Mouse (Mus musculus) liver, embryonic 11.5 days (tissue): ENCODE data around the gene Csnk1d. TPM values are rescaled to one million over a fixed set of nuclear protein-coding genes. Genes with fewer than 3 reads are reported as not detected.
A peak's percentile ranks its signal among the peaks of the same experiment; 100 is the strongest.

Experiments used
- ATAC-seq: fragments of 200-750 bp; cut with Nextera tagmentation; replicated peaks from 2 replicates; pipeline ENCODE4 v1.8.0; 2017; ENCODE audit warnings: moderate number of reproducible peaks, mild to moderate bottlenecking, moderate TSS enrichment, moderate library complexity; ENCODE audit not compliant: low FRiP score
- DNase-seq: peaks from one replicate; pipeline ENCODE4 v3.0.0-alpha.2; 2017; ENCODE audit warnings: low spot score
- H3K27ac ChIP-seq: fragments of 300-500 bp; sonication (generic); 2 replicates; pipeline ENCODE4 v1.5.1; 2014; ENCODE audit warnings: mild to moderate bottlenecking, low read depth, low read length, control low read depth
- H3K27me3 ChIP-seq: fragments of 300-500 bp; sonication (generic); replicated peaks from 2 replicates; pipeline ENCODE4 v1.6.1; 2014; ENCODE audit warnings: low read length, mixed read lengths; ENCODE audit not compliant: control insufficient read depth, insufficient read depth
- H3K36me3 ChIP-seq: fragments of 300-500 bp; sonication (generic); 2 replicates; pipeline ENCODE4 v1.6.1; 2014; ENCODE audit warnings: mild to moderate bottlenecking, low read length, moderate library complexity, mixed read lengths; ENCODE audit not compliant: control insufficient read depth, insufficient read depth
- H3K4me1 ChIP-seq: fragments of 300-500 bp; sonication (generic); replicated peaks from 2 replicates; pipeline ENCODE4 v1.6.1; 2014; ENCODE audit warnings: low read length, mixed read lengths; ENCODE audit not compliant: control insufficient read depth, insufficient read depth
- H3K4me2 ChIP-seq: fragments of 300-500 bp; sonication (generic); 2 replicates; pipeline ENCODE4 v1.6.1; 2014; ENCODE audit warnings: mild to moderate bottlenecking, control low read depth, moderate library complexity
- H3K4me3 ChIP-seq: fragments of 300-500 bp; sonication (generic); 2 replicates; pipeline ENCODE4 v1.5.1; 2014; ENCODE audit warnings: low read depth, low read length, control low read depth
- H3K9ac ChIP-seq: fragments of 300-500 bp; sonication (generic); 2 replicates; pipeline ENCODE4 v1.6.1; 2014; ENCODE audit warnings: low read depth, low read length, control low read depth
- H3K9me3 ChIP-seq: fragments of 300-500 bp; sonication (generic); 2 replicates; pipeline ENCODE4 v1.6.1; 2016; ENCODE audit warnings: low read length, inconsistent platforms, mixed read lengths; ENCODE audit not compliant: control insufficient read depth
- WGBS: fragments of 180-500 bp; shearing (Covaris S2); extraction: QIAGEN DNeasy Blood & Tissue Kit; methylation state at CpG from one replicate; pipeline ENCODE4 v1.1.7; 2014; 5-methylcytosine and 5-hydroxymethylcytosine counted together
- polyA plus RNA-seq: library from polyadenylated mRNA; unstranded; fragments of >200 nt; fragmentation: Nextera tagmentation; extraction: Ambion mirVana; gene quantifications from 2 replicates; pipeline ENCODE4 v1.2.1, GENCODE M21; 2014

Gene Csnk1d
- polyA plus RNA-seq, 1 experiment from 2014 or later: 62.2 TPM

DNA sequence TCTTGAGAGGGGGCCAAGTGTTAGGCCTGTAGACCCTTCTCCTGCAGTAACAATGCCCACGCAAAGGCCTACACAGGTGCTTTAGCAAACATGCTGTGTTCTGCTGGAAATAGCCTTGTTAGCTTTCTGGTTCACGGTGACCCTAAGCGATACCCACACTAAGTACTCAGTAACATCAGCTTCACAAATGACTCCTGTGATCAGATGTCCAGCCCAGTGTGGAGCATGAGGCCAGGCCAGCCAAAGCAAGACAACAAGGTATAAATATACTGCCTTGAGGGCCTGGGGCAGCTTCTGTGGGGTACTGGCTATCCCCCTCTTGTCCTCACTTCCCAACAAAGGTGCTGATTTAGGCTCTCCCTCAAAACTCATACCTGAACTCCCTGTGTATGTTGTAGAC lies 1.9 kb upstream of the Csnk1d start:
- DNase-seq: no peak
- H3K36me3 ChIP-seq: no peaks in the 10 kb centered on the region
- H3K4me3 ChIP-seq: no peak overlapping the region
- no peak overlapping the region for H3K9ac ChIP-seq
- peaks cover 30% of the 10 kb centered on the region for H3K4me1 ChIP-seq
- no peaks in the 10 kb centered on the region for H3K9me3 ChIP-seq
- no peak for ATAC-seq
- H3K27me3 ChIP-seq: no peaks in the 10 kb centered on the region
- H3K4me2 ChIP-seq: no peak overlapping the region
- H3K27ac ChIP-seq: no peak overlapping the region
- WGBS: 90% methylated on average over 3 of the region's 3 CpGs

DNA sequence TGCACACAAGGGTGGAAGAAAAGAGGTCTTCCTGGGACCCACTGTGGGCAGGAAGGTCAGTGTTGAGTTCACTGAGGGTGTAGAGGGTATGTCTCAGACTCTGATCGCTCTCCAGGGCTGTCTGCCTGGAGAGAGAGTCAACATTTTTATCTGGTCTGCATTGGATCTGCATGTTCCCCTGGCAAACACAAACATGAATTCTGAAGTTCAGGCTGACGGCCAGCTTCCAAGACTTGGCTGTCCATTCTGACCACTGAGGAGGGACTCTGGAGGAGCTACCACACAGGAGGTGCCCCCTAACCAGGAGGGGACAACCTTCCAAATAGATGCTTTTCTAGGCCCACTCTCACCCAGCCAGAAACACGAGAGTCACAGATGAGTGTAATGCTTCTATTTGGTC lies 661 bp upstream of the Csnk1d start:
- Histone ChIP-seq H3K4me2 (peak overlapping the region; percentile 87), H3K27me3 (no peaks in the 10 kb centered on the region), H3K4me1 (peaks cover 41% of the 10 kb centered on the region), H3K9ac (peak overlapping the region; percentile 99), H3K9me3 (no peaks in the 10 kb centered on the region), H3K27ac (0 out of 2 replicates have a peak overlapping the region, but pooled peaks have one; percentile 50), H3K4me3 (peak overlapping the region; percentile 100), H3K36me3 (peaks cover 5% of the 10 kb centered on the region; the same call in 1 of the 2 replicates)
- 56% methylated on average over 3 of the region's 3 CpGs for WGBS
- 0 out of 2 replicates have a peak, but pooled peaks have one; percentile 0 for ATAC-seq
- no peak for DNase-seq

DNA sequence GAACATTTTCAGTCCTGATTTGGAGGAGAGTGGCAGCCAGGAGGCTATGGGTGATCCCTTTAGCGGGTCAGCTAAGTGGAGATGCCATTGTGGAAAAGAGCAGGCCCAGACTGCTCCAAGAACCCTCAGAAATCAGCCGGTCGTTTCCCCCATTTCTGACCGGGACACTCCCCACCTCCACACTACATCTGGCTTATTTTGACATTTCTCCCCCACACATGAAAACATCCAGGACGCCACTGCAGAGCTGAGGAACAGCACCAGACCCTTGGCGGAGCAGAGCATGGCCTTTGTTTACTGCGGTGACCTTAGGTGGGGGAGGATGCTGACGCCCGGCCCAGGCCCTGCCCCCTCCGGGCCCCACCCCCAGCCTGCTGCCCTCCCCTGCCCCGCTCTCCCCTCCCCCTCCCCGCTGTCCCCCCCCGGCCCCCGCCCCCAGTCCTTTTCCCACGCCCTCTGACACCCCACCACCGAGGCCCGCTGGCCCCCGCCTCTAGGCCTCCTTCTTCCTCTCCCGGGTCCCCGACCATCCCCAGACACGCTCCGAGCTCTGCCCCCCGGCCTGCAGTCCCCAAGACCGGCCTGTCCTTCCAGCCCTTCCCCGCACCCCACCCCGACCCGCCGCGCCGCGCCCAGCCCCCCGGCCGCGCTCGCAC lies 876 bp downstream of the Csnk1d start:
- Histone ChIP-seq H3K4me1 (peaks cover 49% of the 10 kb centered on the region), H3K27me3 (no peaks in the 10 kb centered on the region), H3K4me2 (peak overlapping the region; percentile 87), H3K4me3 (peak overlapping the region; percentile 100), H3K36me3 (peaks cover 14% of the 10 kb centered on the region), H3K27ac (peak overlapping the region; percentile 97), H3K9ac (peak overlapping the region; percentile 99), H3K9me3 (no peaks in the 10 kb centered on the region)
- DNase-seq: peak; percentile 53
- ATAC-seq: peak; percentile 69
- WGBS: 2% methylated on average over 24 of the region's 35 CpGs

DNA sequence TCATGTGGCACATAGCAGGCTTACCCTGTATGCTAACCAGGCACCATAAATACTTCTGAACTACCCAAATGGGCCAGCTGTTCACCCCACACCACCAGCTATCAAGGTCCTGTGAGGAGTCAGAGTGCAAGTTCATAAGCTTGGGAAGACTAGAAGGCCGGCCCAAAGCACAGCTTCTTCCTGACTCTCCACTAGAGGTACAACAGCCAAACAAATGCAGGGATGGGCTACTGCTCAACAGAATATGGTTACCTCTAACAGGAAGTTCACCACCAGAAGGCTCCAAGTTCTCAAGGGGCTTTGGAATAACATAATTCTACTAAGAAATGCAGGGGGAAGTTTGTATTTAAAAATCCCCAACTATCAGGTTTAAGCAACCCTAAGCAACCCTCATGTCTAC lies 1.6 kb downstream of the Csnk1d start:
- Histone ChIP-seq H3K27ac (peak overlapping the region; percentile 97), H3K9ac (peak overlapping the region; percentile 99), H3K4me1 (peaks cover 51% of the 10 kb centered on the region), H3K36me3 (peaks cover 14% of the 10 kb centered on the region), H3K9me3 (no peaks in the 10 kb centered on the region), H3K4me2 (peak overlapping the region; percentile 87), H3K27me3 (no peaks in the 10 kb centered on the region), H3K4me3 (peak overlapping the region; percentile 100)
- ATAC-seq: no peak
- no peak for DNase-seq
- WGBS: 31% methylated on average over 1 of the region's 1 CpGs

DNA sequence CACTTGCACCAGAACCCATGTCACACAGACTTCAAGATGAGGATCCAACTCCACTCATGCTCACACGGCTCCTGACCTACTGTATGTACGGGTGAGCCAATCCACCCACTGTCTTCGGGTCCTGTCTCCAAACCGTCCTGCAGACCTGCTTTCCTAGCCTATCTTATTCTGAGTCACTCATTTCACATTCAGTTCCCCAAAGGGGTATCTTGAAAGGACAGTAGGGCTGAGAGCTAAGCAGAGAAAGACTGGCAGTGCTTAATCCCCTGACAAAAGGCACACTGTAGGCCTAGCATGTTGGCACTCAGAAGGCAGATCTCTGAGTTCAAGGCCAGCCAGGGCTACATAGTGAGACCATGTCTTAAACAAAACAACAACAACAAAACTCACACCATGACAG lies 2.7 kb downstream of the Csnk1d start:
- WGBS: 75% methylated on average over 4 of the region's 4 CpGs
- no peak overlapping the region for H3K27ac ChIP-seq
- H3K36me3 ChIP-seq: peaks cover 14% of the 10 kb centered on the region
- DNase-seq (no peak), ATAC-seq (no peak)
- peak overlapping the region; percentile 10; the same call in 1 of the 2 replicates for H3K9ac ChIP-seq
- H3K4me2 ChIP-seq: peak overlapping the region; percentile 87
- peak overlapping the region; percentile 13 for H3K4me3 ChIP-seq
- peaks cover 51% of the 10 kb centered on the region for H3K4me1 ChIP-seq
- no peaks in the 10 kb centered on the region for H3K27me3 ChIP-seq
- H3K9me3 ChIP-seq: no peaks in the 10 kb centered on the region

DNA sequence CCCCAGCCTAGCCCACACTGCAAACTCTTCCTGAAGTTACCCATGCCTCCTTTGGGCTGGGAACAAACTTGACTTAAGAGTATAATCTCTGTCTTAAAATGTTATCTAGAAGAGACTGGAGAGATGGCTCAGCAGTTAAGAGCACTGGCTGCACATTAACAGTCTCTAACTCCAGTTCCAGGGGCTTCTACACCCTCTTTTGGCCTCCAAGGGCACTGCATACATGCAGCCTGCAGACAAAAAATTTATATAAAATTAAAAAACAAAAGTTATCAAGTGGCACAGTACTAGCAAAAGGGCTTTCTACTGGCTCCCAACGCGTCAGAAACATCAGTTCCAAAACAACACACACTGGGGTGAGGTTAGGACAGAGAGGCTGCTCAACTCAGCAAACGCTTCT lies 3.5 kb downstream of the Csnk1d start:
- Histone ChIP-seq H3K27ac (no peak overlapping the region), H3K4me1 (peaks cover 52% of the 10 kb centered on the region), H3K9me3 (no peaks in the 10 kb centered on the region), H3K9ac (no peak overlapping the region), H3K4me3 (no peak overlapping the region), H3K4me2 (no peak overlapping the region), H3K36me3 (peaks cover 17% of the 10 kb centered on the region), H3K27me3 (no peaks in the 10 kb centered on the region)
- ATAC-seq: no peak
- 79% methylated on average over 3 of the region's 3 CpGs for WGBS
- no peak for DNase-seq

DNA sequence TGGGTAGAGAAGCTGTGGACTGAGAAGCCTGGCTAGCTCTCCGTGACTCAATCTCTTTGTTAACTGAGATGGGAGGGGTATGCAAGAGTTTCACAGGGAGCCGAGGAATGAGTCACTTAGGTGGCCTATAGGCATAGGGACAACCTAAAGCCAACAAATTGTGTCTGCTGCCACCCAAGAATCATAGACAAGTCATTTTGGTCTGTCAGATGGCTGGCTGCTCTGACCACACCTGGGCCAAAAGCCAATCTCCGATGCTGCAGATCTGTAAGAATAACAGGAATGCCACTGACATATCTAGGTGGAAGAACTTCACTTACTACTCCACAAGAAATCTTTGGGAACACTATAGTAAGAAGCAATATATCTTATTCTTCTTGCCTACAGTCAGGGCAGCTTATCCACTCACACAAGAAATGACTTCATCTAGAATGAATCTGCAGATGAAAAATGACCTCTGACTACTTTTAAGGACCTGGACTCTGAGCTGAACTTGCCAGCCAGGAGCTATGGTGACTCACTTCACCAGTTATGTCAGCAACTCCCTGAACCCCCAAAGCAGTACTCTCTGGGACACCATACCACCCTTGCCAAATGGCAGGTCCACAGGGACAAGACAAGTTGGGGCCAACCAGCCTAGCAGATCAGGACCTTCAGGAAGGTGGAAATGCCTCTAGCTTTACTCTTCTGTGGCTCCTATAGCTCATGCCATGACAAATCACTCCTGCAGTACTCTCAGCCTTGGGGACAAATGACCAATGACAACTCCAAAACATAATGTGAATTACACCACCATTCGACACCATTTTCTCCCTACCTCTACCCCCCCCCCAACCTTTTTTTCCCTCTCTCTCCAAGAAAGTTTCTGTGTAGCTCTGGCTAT lies 6.4 kb downstream of the Csnk1d start:
- no peak for DNase-seq
- Histone ChIP-seq H3K27ac (no peak overlapping the region), H3K9me3 (no peaks in the 10 kb centered on the region), H3K36me3 (peaks cover 36% of the 10 kb centered on the region), H3K27me3 (no peaks in the 10 kb centered on the region), H3K4me2 (no peak overlapping the region), H3K4me3 (no peak overlapping the region), H3K9ac (no peak overlapping the region), H3K4me1 (peaks cover 62% of the 10 kb centered on the region)
- WGBS: 88% methylated on average over 4 of the region's 4 CpGs
- ATAC-seq: no peak

DNA sequence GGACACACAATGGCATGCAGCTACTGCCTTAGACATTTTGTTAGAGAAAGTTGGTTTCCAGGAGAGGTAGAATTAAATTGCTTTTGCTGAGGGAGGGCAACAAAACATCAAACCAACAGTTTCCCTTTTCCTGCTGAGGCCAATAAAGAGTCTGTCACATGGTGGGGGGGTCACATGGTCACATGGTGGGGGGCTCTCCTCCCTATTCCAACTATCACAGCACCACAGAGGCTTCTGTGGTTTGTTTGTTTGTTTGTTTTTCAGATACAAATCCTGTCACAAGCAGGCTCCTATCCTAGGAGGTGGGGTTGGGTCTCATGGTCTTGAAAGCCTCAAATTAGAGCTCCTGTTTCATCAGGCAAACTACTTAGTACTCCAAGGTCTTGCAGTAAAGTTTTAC lies 8.7 kb downstream of the Csnk1d start:
- no peaks in the 10 kb centered on the region for H3K27me3 ChIP-seq
- no peaks in the 10 kb centered on the region for H3K9me3 ChIP-seq
- no peak for ATAC-seq
- no peak overlapping the region for H3K4me3 ChIP-seq
- peaks cover 42% of the 10 kb centered on the region for H3K36me3 ChIP-seq
- H3K4me2 ChIP-seq: no peak overlapping the region
- no peak overlapping the region for H3K27ac ChIP-seq
- H3K4me1 ChIP-seq: peaks cover 47% of the 10 kb centered on the region
- no peak for DNase-seq
- H3K9ac ChIP-seq: no peak overlapping the region
